Mouse (Mus musculus) A20 (cell line): ENCODE measurements around the gene Zcwpw1.
"Not testable (repeated sequence)": the region's sequence is repeated elsewhere in the genome, so short reads cannot be mapped to it uniquely, and the experiment has no call there.

ENCODE experiments used
- DNase-seq: peaks from one replicate; pipeline ENCODE4 v3.0.0-alpha.2; 2011; ENCODE audit warnings: low read depth, low spot score

Gene Zcwpw1

GRCm38 (mm10) chr5:137833500-137833899 is 45.9 kb downstream of the Zcwpw1 start:
- no peak for DNase-seq

GRCm38 (mm10) chr5:137835966-137836520 is 48.4 kb downstream of the Zcwpw1 start, which contains the start of gene Pilra:
TSS of gene Pilra (minus strand) at chr5:137836281.
- DNase-seq: not testable (repeated sequence)

- no peak for DNase-seq
Observed at GRCm38 (mm10) chr5:137836611-137837010, 49.0 kb downstream of the Zcwpw1 start.

- DNase-seq: not testable (repeated sequence)
Observed at GRCm38 (mm10) chr5:137837110-137837509, 49.5 kb downstream of the Zcwpw1 start.

GRCm38 (mm10) chr5:137850313-137850712 is 62.7 kb downstream of the Zcwpw1 start:
- DNase-seq: not testable (repeated sequence)

- not testable (repeated sequence) for DNase-seq
Observed at GRCm38 (mm10) chr5:137854907-137855306, 67.3 kb downstream of the Zcwpw1 start.

- not testable (repeated sequence) for DNase-seq
Observed at GRCm38 (mm10) chr5:137856870-137857269, 69.3 kb downstream of the Zcwpw1 start.

GRCm38 (mm10) chr5:137857960-137858710 is 70.5 kb downstream of the Zcwpw1 start, which contains the start of gene Pilrb1:
TSS of gene Pilrb1 (minus strand) at chr5:137858106.
- not testable (repeated sequence) for DNase-seq

GRCm38 (mm10) chr5:137864008-137864407 is 76.4 kb downstream of the Zcwpw1 start:
- not testable (repeated sequence) for DNase-seq

- not testable (repeated sequence) for DNase-seq
Observed at GRCm38 (mm10) chr5:137868600-137868999, 81.0 kb downstream of the Zcwpw1 start.

GRCm38 (mm10) chr5:137871644-137872380 is 84.2 kb downstream of the Zcwpw1 start, which contains the start of gene Pilrb2:
TSS of gene Pilrb2 (minus strand) at chr5:137871815.
- not testable (repeated sequence) for DNase-seq
